Mouse (Mus musculus) adrenal gland, postnatal 10 days (tissue): ENCODE results near the gene Atg9a. TPM values are rescaled to one million over a fixed set of nuclear protein-coding genes. Genes with fewer than 3 reads are reported as not detected.
"Not testable (repeated sequence)": the region's sequence is repeated elsewhere in the genome, so short reads cannot be mapped to it uniquely, and the experiment has no call there.

Experiments used
- DNase-seq: peaks from one replicate; pipeline ENCODE4 v3.0.0; 2021; ENCODE audit warnings: mixed read lengths
- long read RNA-seq, 2 experiments: library from polyadenylated mRNA; stranded (forward); transcript quantifications; one replicate each; pipeline ENCODE4 v2.0.0; 2021
- total RNA-seq, 2 experiments: library from RNA; stranded (reverse); gene quantifications; 2 replicates each; pipeline ENCODE4 v1.2.3; 2021

Atg9a gene
- total RNA-seq: 10 to 100 TPM; 35.4 to 39.1 TPM
- long read RNA-seq, experiment 1, partial matches to known transcripts: 20 of 22 reads
- long read RNA-seq, experiment 1, other reads (novel, unspliced or antisense): 1 of 22 reads
- long read RNA-seq, experiment 2, full-length matches to known transcripts: 11 of 32 reads
- long read RNA-seq, experiment 2, partial matches to known transcripts: 8 of 32 reads
- long read RNA-seq, experiment 2, other reads (novel, unspliced or antisense): 13 of 32 reads

DNA sequence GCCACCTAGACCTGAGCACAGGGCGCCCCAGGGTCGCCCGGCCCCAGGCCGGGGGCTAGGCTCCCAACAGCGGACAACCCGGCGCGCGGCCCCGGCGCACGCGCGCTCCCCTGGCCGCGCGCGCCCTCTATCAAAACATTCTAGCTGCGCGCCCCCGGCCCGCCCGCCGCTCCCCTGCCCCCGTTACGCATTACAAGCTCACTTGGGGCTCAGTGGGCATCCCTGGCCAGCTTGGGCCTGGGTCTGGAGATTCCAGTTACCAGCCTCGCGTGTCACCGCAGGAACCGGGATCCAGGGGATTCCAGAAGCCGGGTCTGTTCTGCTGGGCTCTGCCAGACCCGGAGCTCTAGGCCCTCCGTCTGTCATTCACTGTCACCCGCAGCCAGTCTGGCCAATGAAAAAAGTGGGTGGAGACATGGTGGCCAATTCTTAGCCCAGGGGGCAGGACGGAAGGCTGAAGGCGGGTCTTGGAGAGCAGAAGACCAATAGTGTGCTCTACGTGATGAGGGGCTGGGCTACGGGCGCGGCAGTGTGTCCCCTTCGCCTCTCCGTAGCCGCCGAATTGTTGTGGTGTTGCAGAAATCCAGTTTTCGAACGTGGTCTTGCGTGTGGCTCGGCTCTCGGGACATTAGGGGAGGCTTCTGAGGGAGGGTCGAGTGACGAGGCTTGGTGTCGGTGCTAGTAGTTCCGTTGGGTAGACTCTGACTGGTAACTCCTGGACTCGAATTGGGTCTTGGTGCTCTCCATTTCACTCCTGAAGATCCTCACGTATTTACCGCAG is at the start of gene Atg9a, which contains the start of gene Ankzf1:
TSS of gene Atg9a (minus strand) at position 575 of the 781 bp plus-strand sequence.
TSS of gene Ankzf1 (plus strand) at position 530 of the 781 bp plus-strand sequence.
- peak; percentile 94 for DNase-seq

DNA sequence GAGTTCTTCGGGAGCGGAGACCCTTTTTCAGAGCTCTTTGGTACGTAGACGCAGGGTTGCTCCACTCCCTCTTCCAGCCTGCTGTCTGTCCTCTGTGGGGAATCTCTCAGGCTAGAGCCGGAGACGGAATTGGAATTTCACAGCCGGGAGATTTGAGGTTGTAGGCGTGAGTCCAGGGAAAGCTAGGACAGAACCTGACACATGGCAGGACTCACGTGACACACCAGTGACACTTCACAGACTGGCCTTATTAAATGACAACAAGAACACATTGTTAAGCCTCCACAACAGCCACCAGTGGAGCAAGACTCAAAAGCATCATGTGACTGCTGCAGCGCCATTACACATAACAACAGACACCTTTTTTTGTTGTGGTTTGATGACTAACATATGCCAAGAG is 47.6 kb upstream of the Atg9a start:
- DNase-seq: no peak

DNA sequence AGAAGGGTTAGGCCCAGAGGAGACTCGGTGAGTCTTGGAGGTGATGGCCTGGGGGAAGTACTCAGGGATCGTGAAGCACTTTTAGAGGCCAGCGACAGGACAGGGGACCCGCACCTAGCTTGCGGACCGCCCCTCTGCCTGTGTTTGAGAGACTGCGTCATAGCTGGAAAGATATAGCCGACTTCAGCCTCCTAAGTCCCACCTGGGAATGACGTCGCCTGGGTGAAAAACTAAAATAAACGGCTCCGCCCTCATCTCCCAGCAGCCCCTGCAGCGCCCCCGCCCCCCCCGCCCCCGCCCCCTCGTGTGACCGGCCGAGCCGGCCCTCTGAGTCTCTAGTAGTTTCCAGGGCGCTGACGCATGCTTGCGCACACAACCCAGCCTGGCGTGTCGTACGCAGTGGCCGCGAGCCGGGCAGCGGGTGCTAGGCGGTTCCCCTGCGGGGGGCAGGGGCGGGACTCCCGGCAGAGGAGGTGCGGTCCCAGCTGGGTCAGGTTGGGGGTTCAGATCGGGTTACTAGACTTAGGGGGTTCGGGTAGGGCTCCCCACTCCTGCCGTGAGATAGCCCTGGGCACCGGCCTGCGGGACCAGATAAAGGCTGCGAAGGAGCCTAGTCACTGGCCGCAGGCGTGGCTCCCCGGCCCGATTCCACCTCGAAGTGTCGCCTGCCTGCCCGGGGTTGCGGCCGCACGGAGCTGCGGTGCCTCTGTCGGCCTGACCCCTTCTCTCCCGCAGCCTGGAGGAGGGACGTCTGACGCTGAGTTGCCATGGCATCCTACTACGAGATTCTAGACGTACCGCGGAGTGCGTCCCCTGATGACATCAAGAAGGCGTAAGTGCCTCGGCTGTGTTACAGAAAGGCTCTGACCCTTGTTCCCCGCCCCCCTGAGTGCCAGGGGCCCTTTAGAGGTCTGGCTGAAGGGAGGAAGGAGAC is 44.4 kb upstream of the Atg9a start, which contains the start of gene Dnajb2:
TSS of gene Dnajb2 (plus strand) at position 290 of the 934 bp plus-strand sequence.
- peak; percentile 94 for DNase-seq

DNA sequence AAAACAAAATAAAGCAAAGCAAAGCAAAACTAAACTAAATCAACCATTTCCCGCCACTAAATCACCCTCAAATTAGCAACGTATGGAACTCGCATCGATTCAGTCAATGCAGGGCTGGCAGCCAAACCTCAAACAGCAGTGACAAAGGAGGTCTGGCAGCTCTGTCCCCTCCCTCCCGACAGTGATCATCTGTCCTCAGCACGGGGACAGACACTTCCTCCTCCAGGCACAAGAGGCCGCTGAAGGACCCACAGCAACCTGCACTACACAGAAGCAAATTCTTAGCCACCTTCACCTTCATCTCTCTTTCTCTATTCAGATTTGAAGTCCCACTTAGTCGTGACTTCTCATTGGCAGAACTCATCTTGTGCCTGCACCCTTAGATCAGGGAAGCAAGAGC is 42.6 kb upstream of the Atg9a start:
- DNase-seq: peak; percentile 76

GRCm38 (mm10) chr1:75232489-75232888 is 40.5 kb upstream of the Atg9a start:
- not testable (repeated sequence) for DNase-seq

DNA sequence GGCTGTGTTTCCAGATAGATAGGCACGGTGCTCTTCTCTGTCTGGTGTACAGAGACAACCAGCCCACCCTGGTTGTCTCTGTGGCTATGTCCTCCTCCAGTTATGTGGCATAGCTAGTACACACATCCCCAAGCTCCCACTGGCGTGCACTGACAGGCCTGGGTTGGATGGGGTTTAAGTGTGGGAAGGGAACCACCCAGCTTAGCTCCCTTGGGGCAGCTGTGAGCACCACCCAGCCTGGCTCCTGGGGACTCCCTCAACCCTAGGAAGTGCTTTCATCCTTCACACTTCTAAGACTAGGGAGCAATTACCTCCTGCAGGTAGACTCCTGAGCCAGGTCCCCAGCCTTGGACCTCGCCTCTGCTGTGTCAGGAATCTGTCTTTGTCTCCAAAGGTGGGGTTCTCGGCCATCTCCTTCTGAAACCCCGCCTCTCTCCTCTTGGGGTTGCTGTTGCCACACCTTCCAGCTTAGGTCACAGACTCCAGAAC is 39.7 kb upstream of the Atg9a start, which contains the start of gene A630095N17Rik:
TSS of gene A630095N17Rik (minus strand) at position 439 of the 489 bp plus-strand sequence.
- DNase-seq: no peak

- DNase-seq: no peak
These were observed 39.2 kb upstream of the Atg9a start for GRCm38 (mm10) chr1:75231224-75231623.

GRCm38 (mm10) chr1:75230335-75230994 is 38.5 kb upstream of the Atg9a start:
- DNase-seq: no peak

DNA sequence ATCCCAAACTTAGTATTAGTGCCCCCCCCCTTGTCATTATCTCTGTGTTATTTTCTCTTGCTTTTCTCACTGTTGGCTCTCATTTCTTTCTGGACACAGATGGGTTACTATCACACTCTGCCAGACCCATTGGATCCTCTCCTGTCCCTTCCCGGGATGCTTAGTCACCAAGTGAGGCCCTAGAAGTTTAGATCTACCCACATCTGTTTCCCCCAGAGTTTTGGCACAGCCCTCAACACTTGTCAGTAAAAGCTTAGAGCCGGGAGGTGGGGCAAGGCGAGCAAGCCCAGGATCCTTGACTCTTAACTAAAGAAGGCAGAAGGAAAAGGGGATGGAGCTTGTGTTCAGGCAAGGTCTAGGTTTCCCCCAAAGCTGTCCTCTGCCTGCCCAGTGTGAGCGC is 37.2 kb upstream of the Atg9a start:
- no peak for DNase-seq

- DNase-seq: no peak
These were observed 35.7 kb upstream of the Atg9a start for GRCm38 (mm10) chr1:75227653-75228052.

DNA sequence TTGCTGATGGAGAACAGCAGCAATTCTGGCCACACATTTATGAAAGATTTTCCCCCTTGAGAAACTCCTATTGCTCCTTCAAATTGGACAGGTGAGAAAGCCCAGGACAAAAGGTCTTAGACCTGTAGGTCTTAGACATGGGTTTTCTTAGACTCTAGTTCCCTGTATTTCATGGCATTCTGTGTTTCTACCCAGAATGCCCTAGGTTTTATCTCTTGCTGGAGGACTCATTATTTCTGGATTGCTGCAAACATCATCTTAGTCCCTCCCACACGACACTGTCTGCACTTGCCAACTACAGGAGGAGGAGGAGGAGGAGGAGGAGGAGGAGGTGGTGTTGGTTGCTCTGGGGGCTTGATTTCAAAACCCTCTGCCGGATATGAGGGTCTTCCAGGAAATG is 34.1 kb upstream of the Atg9a start:
- no peak for DNase-seq

DNA sequence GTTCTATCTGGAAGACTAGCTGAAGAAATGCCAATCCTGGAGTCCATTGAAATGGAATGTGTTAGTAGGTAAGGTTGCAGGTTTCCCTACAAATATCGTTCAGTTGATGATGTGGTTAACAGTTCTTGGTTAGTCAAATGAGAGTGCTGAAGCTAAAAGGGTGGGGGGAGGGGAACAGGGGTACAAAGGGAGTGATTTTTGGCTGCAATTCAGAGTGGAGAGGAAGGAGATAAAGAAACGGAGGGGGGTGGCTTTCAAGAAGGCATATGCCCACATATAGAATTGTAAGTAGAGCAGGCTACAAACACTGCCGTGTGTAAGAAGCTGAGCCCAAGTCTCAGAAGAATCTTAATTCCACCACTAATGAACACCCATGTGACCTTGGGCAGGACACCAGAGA is 33.5 kb upstream of the Atg9a start:
- DNase-seq: no peak

GRCm38 (mm10) chr1:75223532-75223931 is 31.5 kb upstream of the Atg9a start:
- no peak for DNase-seq

GRCm38 (mm10) chr1:75222926-75223325 is 30.9 kb upstream of the Atg9a start:
- no peak for DNase-seq

DNA sequence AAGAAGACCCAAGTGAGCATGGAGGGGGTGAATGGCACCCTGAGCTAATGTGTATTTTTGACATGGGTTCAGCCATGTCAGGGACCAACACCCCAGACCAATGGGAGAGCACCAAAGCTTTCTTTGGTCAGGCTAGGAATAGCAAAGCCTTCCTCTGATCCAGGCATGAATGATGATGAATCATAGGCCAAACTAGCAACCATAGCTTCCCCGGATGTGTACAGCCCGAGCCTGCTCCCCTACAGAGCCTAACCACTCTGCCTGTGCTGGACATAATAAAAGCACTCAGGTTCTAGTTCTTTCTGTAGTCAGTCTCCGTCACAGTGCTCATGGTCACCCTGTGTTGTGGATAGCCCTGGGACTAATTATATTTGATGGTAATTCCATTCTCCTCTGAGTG is 29.5 kb upstream of the Atg9a start:
- no peak for DNase-seq

DNA sequence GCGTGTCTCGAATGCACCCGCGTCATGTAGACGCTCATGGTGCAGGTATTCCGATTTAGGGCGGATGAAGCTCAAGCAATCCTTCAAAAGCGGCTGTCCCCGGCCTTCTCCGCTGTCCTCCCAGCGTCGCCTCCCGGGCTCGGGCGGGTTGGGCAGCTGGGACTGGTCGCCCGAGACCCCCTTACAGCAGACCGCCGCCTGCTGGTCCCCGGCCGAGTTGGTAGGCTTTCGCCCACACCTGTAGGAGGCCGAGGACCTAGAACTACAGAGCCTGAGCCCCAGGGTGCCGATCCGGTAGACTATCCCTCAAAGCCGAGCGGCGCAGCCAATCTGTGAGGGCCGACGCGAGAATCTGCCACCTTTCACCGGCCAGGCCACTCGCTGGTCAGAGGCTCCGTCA is 27.5 kb upstream of the Atg9a start, which contains the start of gene Tuba4a:
TSS of gene Tuba4a (minus strand) at position 335 of the 400 bp plus-strand sequence.
- peak; percentile 25 for DNase-seq

- peak; percentile 92 for DNase-seq
These were observed 27.1 kb upstream of the Atg9a start for GRCm38 (mm10) chr1:75219078-75219477.

- DNase-seq: peak; percentile 43
These were observed 26.4 kb upstream of the Atg9a start for GRCm38 (mm10) chr1:75218227-75219001.

GRCm38 (mm10) chr1:75217893-75218226 is 25.9 kb upstream of the Atg9a start:
- no peak for DNase-seq

- no peak for DNase-seq
These were observed 25.0 kb upstream of the Atg9a start for GRCm38 (mm10) chr1:75216797-75217585.
